Mouse (Mus musculus) right cerebral cortex, postnatal 25 days (tissue): Measurements from ENCODE around the gene ccdc198.
"Not testable (repeated sequence)": the region's sequence is repeated elsewhere in the genome, so short reads cannot be mapped to it uniquely, and the experiment has no call there.

ENCODE experiments used
- DNase-seq: peaks from one replicate; pipeline ENCODE4 v3.0.0; 2022

The ccdc198 gene

DNA sequence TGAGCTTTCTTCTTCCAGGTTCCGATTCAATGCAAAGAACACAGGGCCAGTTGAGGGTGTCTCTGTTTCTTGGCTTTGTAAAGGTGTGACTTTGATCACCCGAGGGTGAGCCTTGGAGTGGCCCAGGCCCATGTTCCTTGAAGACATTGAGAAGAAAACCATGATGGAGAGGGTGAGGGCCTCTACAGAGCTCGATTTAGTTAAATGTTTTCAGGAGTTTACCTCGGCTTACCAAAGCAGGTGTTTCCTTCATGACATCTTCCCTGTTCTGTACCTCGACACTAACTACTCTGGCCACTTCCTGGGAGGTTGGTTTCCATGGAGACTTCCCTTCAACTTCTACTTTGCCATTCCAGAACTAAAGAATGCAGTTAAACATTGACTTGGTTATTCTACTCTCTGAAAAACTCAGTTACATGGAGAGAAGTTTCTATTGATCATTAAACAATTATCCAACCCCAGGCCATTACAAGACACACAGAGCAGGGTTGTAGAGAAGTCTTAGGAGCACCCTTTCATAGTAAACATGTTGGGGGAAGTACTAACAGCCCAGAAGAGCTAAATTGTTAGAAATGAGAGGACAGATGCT lies at the start of gene ccdc198:
Gene ccdc198, minus strand, starts transcription at position 349 of the 589 bp plus-strand sequence.
- DNase-seq = no peak

DNA sequence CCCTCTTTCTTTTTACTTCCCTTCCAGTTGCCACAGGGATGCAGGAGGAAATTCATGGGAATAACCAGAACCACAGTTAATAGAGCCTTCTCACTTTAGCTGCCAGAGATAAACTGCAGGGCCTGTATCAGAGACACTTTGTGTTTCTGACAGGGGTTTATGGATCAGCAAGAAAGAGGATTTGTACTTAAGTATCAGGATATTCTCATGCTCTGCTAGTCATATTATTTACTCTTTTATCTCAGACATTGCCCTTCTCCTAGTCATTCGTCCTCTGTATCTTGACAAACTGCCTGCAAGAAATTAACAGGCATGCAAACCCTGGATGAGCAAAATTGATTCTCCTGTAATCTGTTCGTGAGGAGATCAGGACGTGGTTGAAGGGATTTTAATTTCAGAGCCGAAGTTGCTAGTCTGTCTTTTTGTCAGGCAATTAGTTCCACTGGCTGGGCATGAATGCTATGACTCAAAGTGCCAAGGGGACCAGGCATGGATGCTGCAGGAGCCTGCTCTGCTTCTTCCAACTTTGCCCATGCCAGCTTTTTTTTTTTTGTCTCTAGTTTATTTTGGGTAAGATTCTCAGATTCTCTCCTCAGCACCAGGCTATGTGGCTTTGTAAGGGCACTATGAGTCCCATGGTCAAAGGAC lies 48.7 kb upstream of the ccdc198 start:
- DNase-seq = no peak

DNA sequence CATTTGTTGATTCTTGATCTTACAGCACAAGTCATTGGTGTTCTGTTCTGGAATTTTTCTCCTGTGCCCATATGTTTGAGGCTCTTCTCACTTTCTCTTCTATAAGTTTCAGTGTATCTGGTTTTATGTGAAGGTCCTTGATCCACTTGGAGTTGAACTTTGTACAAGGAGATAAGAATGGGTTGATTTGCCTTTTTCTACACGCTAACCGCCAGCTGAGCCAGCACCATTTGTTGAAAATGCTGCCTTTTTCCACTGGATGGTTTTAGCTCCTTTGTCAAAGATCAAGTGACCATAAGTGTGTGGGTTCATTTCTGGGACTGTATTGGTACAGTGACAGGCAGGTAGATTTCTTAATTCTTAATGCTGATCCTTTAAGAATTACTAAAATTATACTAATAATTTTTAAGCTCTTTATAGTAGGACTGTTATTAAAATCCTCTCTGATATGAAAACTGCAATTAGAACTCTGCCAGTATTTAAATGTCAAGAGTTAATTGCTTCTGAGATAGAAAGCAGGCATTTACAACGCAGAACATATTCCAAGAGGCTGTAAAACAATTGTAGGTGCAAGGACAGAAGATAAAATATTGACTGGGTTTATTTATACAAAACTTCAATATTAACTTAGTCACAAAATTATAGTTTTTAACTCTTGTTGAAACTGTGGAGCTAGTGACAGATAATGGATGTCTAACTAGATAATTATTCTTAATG lies 44.9 kb upstream of the ccdc198 start:
- DNase-seq = no peak

DNA sequence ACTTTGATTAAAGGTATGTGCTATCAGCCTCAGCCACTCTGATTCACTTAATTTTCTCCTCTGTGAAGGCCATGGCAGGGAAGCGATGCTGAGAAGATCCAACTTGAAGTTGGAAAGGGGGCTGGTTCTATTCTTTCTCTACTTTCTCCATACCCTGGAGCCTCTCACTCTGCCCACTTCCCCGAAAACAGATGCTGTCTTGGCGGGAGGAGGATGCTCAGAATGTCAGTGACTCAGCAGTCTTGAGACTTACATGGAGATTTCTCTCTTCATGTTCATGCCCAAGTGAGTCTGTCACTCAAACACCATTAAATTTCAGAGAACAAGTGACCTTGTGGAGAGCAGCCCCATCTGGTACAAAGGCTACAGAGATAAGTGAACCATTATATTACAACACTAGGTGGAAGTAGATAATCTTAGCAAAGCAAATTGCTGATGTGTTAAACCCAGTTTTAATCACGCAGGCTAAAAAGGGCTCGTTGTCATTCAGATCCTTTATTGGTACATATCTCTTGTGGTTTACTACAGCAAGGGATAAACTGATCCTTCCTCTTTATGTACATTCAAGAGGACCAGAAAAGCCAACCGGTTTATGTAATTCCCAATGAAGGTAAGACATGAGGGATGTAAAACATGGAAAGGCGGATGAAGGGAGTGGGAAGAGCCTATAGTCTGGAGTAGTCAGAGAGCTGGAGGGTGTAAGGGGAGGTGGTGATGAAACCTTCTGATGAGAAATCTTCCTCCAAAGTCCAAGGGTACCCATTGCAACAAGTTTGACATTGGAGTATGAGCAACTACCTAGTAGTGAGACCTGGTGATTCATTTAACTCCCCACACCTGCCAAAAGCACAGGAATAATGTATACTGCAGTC lies 38.7 kb upstream of the ccdc198 start:
- DNase-seq = peak; percentile 35

DNA sequence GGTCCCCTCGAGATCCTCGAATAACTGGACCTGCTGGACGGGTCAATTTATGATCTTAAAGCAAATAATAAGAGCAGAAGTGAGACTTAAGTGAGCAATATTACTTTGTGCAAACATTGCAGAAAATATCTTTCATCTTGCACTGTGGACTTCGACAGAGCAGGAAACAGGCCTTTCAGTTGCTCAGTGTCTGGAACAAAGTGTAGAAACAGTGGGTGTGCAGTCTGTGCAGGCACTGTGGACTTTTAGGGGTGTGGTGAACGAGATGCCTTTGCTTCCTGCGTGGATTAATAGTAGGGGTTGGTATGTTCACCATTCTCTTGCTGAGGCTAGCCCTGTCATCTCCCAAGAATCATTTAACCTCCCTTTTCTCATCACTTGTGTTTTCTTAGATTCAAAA lies 33.6 kb upstream of the ccdc198 start:
- no peak for DNase-seq

DNA sequence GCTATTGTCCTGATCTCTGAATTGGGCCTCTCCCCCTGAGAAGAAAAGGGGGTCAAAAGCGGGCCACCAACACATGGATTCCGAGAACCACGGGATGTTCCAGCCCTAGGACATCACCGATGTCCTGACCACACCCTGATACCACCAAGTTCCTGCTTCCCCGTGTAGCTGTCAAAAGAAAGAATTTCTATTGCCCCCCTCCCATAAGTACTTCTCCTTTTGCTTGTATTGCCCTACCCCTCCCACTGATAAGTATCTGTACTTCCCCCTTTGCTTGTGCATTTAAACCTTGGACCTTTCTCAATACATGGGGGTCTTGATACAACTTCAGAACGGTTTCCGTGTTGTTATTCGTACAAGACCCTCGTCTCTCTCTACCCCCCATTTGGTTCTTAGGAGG lies 33.2 kb upstream of the ccdc198 start:
- DNase-seq = not testable (repeated sequence)

DNA sequence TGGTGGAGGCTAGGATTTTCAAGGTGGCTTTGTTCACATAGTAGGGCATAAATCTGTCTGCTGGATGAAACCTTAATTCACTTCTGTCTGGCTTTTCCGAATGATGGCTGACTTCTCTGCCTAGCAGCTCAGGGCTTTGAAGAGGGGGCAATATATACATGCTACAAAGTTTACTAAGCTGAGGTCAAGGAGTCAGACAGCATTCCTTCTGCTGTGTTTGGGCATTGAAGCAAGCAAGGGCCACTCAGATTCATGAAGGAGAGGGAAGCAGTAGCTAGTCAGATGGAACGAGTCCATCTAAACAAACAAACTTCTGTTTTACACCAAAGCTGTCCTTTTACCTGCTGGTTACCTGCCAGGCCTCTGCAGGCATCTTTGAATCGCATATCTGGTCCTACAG lies 32.4 kb upstream of the ccdc198 start:
- DNase-seq = no peak

DNA sequence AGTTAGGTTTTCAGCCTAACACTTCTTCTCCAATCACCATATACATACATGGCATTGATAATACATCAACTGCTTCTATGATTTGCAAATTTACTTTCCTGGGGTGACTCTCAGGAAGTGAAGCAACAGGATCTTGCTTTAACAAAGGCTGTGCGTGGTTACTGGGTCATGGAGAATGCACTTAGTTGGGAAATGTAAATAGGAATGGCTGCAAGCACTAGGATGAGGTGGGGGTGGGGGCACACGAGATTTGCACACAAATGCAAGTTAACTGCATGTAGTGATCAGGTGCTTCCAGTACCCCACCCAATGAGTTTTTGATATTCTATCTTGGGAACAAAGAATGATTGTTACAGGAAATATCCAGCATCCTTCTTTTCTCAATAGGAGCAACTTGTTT lies 30.1 kb upstream of the ccdc198 start:
- DNase-seq = no peak

DNA sequence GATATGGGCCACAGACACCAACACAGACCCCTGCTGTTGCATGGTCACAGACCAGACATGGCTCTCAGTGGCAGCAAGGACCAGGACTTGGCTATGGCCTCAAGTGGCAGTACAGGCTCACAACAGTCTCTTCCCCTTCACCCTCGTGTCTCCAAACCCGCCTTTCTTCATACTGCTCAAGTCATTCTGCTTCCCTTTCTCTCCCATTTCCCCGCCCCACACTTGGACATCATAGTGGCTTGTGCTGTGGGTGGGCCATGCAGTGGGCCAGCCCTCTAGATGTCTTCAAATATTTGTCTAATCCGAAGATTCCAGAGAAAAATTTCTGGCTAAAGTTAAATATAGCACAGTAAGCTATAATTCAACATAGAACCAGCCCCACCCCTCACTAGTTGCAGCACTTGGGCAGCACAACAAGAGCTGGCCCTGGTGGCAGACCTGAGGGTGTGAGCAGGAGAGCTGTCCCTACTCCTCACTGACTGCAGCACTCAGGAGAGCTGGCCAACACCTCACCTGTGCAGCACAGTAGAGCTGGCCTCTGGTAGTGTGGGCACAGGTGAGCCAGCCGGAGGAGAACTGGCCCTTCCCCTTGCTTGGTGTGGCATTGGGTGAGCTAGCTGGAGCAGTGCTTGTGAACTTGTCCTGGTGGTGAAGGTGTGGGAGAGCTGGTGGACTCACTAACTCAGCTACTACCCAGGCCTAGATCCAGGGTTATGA lies 20.2 kb upstream of the ccdc198 start:
- no peak for DNase-seq

DNA sequence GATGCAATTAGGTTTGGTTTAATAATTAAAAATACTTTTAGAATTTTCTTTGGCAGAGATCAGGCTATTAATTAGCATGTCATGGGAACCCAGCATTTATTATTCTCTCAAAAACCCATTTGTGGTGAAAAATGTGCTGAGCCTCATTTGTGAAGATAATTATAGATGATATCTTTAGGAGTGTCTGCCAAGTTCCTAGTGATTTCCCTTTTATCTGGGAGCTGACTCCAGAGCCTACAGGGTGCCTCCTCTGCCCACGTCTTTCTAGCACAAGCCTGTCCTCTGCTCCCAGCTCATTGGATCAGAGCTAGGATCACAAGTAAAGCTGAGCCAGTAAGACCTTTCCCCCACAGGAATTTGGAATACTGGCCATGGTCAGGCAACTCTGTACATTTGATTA lies 3.8 kb downstream of the ccdc198 start:
- no peak for DNase-seq

DNA sequence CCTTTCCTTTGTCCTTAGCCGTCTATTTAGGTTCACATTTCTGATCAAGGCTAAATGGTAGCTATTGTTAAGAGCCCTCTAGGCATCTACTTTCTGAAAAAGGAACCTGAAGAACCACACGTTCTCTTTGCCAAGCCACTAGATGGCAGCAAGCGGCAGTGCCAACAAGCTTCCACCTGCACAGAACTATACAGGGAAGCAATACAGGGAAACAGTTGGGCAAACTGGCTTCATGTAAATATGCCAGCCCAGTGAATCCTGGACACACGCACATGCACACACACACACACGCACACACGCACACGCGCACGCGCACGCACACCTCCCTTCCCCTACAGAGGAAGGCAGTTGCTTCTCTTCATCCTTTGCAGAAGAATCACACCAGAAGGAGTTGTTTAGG lies 7.1 kb downstream of the ccdc198 start:
- DNase-seq = peak; percentile 70

DNA sequence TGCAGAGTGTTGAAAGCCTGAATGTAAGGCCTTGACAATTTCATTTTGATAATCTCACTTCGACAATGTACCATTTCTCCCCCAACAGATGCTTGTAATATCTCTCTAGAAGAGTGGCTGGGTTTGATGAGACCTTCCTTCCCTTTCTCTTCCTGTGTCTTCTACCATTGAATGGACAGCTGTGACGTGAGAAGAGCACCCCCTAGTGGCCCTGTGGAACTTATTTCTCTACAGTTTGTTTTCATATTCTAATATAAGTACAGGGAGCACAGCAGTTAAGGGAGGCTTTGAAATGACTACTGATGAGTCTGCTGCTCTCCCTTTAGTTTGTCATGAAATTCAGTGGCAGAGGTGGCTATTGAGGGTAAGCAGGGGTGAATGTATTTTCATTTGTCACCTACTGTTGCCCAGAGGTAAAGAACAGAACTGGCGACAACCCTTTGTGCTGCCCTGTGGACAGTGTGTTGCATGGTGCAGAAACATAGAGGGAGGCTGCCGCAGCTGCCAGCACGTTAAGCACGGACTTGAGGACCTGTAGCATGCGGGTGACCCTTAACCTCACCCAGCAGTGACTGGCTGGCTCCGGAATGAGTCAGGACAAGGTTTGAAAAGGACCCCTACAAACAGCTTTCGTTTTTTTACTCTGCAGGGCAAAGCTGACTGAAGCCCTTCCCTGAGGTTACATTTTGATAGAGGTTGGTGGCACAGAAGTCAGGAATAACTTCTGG lies 10.3 kb downstream of the ccdc198 start:
- no peak for DNase-seq

DNA sequence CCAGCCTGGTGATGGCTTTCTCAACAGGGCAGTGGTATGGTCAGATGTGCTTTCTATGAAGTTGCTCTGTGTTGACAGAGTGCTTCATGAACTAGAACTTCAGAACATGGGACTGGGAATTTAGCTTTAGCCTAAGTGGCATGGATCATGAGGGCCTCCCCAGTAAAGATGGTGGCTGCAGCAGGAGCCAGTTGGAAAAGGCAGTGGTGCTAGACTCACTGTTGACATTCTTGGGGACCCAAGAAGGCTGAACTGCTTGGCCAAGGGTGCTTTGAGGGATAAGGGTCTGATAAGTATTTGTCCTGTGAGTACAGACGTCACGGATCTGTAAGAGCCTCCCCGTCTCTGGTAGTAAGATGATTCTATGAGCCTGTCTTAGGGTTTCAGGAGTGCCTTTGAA lies 13.4 kb downstream of the ccdc198 start:
- DNase-seq = no peak

DNA sequence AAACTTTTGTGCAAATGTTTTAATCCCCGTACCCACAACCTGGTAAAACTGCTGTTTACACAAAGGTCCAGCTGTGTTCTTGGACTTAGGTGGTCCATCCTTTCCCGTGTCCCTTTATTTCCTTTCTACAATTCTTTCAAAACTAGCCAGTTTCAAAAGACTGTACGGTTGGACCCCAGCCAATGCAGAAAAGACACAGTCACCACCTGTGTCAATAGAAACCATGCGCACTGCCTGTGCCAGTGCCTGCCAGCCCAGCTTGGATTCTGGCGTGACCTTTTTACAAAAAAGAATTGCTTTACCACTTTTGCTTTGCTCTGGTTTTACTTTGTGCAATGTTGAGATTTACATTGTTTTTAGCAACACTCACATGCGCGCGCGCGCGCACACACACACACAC lies 18.3 kb downstream of the ccdc198 start:
- DNase-seq = no peak

DNA sequence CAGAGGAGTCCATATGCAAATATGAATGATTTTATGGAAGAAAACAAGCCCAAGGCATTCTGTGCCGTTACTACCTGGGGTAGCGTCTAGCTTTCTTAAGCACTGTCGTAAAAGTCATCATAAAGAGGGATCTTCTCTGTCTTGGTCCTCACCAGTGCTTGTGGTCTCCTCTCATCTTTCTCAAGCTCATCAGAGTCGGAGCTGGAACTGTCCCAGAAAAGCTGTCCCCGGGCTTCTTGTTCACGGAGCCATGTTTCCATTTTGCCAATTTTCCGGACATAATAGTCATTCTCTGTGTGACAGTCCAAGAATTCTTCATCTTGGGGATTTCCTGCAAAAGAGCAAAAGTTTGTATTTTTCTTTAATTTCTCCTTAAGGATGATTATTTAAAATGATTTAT lies 18.8 kb downstream of the ccdc198 start:
- no peak for DNase-seq

DNA sequence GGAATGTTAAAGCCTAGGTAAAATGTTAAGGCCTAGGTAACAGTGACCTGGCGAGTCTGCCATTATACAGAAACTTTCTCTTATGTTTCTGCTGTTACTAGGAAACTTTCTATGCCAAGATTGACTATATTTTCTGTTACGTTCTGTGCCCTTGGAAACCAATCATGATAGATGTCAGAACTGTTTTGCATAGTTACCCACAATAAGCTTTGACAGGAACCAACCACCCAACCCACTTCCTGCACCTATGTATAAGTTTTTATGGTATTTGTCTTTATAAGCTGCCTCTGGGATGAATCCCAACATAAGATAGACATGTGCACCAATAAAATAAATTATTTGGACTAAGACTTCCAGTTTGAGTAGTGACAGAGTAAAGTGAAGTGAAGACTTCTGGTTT lies 23.5 kb downstream of the ccdc198 start:
- no peak for DNase-seq

DNA sequence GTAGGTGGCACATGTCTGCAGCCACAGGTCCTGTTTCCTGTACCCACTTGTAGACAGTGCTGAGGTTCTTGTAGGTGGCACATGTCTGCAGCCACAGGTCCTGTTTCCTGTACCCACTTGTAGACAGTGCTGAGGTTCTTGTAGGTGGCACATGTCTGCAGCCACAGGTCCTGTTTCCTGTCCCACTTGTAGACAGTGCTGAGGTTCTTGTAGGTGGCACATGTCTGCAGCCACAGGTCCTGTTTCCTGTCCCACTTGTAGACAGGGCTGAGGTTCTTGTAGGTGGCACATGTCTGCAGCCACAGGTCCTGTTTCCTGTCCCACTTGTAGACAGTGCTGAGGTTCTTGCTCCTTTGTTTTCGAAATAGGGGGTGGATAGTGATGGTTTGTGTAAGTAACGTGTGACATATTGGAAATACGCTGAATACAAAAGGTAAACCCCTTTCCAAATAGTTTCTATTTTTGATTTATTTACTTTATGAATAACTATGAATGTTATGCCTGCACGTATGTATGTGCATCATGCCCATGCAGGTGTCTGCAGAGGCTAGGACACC lies 25.7 kb downstream of the ccdc198 start:
- not testable (repeated sequence) for DNase-seq

DNA sequence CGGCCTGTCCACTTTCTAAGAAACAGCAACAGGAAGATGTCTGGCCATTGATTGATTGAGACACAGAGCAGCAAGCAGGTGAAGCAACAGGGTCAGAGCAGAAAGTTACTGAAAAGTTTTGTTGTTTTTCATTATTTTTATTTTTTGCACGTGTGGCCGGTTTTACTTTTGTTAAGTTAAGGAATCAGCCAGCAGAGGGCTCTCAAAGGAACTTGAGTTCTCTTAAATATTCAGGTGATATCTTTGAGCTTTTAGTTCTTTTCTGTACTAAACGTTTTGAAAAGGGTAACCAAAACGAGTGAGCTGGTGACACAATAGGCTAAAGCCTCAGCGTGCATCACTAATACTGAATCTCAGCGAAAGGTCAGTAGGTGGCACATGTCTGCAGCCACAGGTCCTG lies 26.6 kb downstream of the ccdc198 start:
- no peak for DNase-seq

DNA sequence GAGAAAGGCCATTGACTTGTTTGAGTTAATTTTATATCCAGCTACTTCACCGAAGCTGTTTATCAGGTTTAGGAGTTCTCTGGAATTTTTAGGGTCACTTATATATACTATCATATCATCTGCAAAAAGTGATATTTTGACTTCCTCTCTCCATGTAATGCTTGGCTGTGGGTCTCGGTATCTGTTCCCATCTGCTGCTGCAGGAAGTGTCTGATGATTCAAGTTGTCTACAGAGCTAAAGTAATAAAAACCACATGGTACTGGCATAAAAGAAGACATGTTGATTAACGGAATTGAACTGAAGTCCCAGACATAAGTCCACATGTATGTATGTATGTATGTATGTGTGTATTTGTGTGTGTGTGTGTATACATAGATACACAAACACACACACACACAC lies 35.1 kb downstream of the ccdc198 start:
- not testable (repeated sequence) for DNase-seq

DNA sequence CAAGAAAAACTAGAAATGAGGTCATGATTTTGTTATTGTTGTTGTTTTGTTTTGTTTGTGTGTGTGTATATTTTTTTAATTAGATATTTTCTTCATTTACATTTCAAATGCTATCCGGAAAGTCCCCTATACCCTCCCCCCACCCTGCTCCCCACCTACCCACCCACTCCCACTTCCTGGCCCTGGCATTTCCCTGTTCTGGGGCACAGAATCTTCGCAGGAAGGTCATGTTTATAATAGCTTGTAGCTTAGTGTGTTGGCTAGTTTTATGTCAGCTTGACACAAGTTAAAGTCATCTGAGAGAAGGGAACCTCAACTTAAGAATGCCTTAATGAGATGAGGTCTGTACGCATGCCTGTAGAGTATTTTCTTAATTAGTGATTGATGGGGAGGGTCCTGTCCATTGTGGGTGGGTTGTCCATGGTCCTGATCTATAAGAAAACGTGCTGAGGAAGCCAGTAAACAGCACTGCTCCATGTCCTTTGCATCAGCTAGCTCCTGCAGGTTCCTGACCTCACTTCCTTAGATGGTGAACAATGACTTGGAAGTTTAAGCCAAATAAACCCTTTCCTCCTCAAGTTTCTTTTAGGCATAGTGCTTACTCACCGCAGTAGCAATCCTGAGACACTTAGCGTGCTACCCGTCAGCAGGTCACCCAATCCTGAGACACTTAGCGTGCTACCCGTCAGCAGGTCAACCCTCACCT lies 44.0 kb downstream of the ccdc198 start:
- no peak for DNase-seq

DNA sequence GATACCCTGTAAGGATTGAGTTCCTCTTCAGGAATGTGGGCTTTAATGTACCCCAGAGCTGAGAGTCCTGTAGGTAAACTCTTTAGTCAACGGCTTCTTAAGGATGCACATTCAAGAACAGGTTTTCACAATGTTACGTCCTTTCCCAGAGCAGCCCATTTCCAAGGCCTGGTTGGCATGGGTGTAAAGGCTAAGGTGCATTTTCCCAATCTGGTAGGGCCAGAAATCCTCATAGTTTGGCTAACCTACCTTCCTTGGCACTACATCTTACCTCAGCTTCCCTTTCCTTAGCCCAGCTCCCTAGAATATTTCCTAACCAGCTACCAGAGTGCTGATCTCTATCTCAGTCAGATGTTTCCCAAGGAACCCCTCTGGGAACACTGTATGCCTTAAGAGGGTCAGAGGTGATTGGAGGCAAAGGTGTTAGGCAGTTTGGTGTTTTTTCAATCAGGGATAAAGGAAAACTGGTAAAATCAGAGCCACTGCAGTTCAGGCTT lies 48.2 kb downstream of the ccdc198 start:
- DNase-seq = no peak
